Mouse (Mus musculus) olfactory bulb, adult 2 months (tissue): ENCODE measurements at regions not wholly inside any gene's neighbourhood (a gene's known extent, or its start where the extent isn't known, plus 50 kb on each side); places are given as distances from the start of the nearest gene placed in this dataset.
"Not testable (repeated sequence)": the region's sequence is repeated elsewhere in the genome, so short reads cannot be mapped to it uniquely, and the experiment has no call there.

Experiments used
- CTCF ChIP-seq: fragments of 200-500 bp; IDR thresholded peaks from 2 replicates; pipeline ENCODE4 v1.5.1; 2012; ENCODE audit warnings: low read depth, mild to moderate bottlenecking, low read length, moderate library complexity; ENCODE audit not compliant: insufficient read depth
- POLR2A ChIP-seq: fragments of 200-500 bp; IDR thresholded peaks from 2 replicates; pipeline ENCODE4 v1.6.1; 2012; ENCODE audit warnings: mild to moderate bottlenecking, low read depth, low read length, moderate library complexity; ENCODE audit not compliant: insufficient read depth

GRCm38 (mm10) chr6:48244191-48244590, 151.2 kb upstream of the Krba1 start:
- TF ChIP-seq POLR2A, CTCF: not testable (repeated sequence)
